ENCODE assay signal across 9 mouse cellular contexts in genomic region chr5:151367317-151367716, GRCm38 (mm10).
DNase-seq lines count a peak whose midpoint lies in the region; ATAC-seq and TF ChIP-seq lines count a peak whose summit lies in the region.
"Had no signal": no experiment of that assay in that cellular context is flagged by ENCODE, and none has a peak within 500 bp of the region (broad histone marks: within the 10 kb centered on the region; RNA-seq: fewer than 3 reads in every experiment).

No protein-coding gene starts in this region.

- no peaks in the 10 kb centered on the region for H3K27me3 ChIP-seq in embryonic facial prominence, embryonic 14.5 days (replicated peaks; ENCODE audit: control insufficient read depth, insufficient read depth, low read length)
- no peaks in the 10 kb centered on the region for H3K27me3 ChIP-seq in limb, embryonic 12.5 days
- no peaks in the 10 kb centered on the region for H3K27me3 ChIP-seq in neural tube, embryonic 15.5 days (replicated peaks)

- DNase-seq in layer of hippocampus, adult 2 months (ENCODE audit: low spot score in 2 of 2) = no peak
- DNase-seq in layer of hippocampus, postnatal 25 days (ENCODE audit: extremely low spot score in 1 of 2, low spot score in 1 of 2) = no peak
- DNase-seq in embryonic facial prominence, embryonic 14.5 days (ENCODE audit: low spot score) = no peak
- no peak for DNase-seq in right cerebral cortex, postnatal 10 days (ENCODE audit: low spot score in 2 of 2)
- DNase-seq in spleen, postnatal 14 days (ENCODE audit: low spot score in 2 of 2) = no peak
- DNase-seq in left cerebral cortex, postnatal 14 days (ENCODE audit: low spot score in 2 of 2) = no peak
- DNase-seq: right cerebral cortex, postnatal 25 days had no signal

- H3K27ac ChIP-seq in layer of hippocampus, adult 2 months = peak overlapping the region; percentile 97
- H3K27ac ChIP-seq in embryonic facial prominence, embryonic 14.5 days (replicated peaks; ENCODE audit: low read depth, low read length) = peak overlapping the region; percentile 99
- H3K27ac ChIP-seq in limb, embryonic 12.5 days = 0 out of 2 replicates have a peak overlapping the region, but pooled peaks have one; percentile 98
- peak overlapping the region; percentile 95 for H3K27ac ChIP-seq in neural tube, embryonic 15.5 days (replicated peaks)

- TF ChIP-seq CTCF in layer of hippocampus, adult 2 months (conservative IDR thresholded peaks at IDR 0.05) = no peak

- peak overlapping the region; percentile 65 for H3K4me2 ChIP-seq in embryonic facial prominence, embryonic 14.5 days (ENCODE audit: low read depth, low read length)
- H3K4me2 ChIP-seq in limb, embryonic 12.5 days = peak overlapping the region; percentile 64
- H3K4me2 ChIP-seq in neural tube, embryonic 15.5 days = peak overlapping the region; percentile 57

- peak overlapping the region; percentile 75; the same call in 1 of the 2 replicates for H3K9ac ChIP-seq in embryonic facial prominence, embryonic 14.5 days (ENCODE audit: low read depth, low read length)
- H3K9ac ChIP-seq in limb, embryonic 12.5 days (replicated peaks) = peak overlapping the region; percentile 59; the same call in 1 of the 2 replicates
- H3K9ac ChIP-seq in neural tube, embryonic 15.5 days (replicated peaks) = peak overlapping the region; percentile 56

- WGBS in embryonic facial prominence, embryonic 14.5 days = 82% methylated on average over 1 of the region's 1 CpGs
- WGBS in limb, embryonic 12.5 days = 87% methylated on average over 1 of the region's 1 CpGs
- 90% methylated on average over 1 of the region's 1 CpGs for WGBS in neural tube, embryonic 15.5 days

- no peaks in the 10 kb centered on the region for H3K36me3 ChIP-seq in embryonic facial prominence, embryonic 14.5 days (ENCODE audit: control insufficient read depth, insufficient read depth, low read length)
- H3K36me3 ChIP-seq in limb, embryonic 12.5 days = no peaks in the 10 kb centered on the region
- no peaks in the 10 kb centered on the region for H3K36me3 ChIP-seq in neural tube, embryonic 15.5 days

- no peak for ATAC-seq in embryonic facial prominence, embryonic 14.5 days (ENCODE audit: low read depth)
- no peak for ATAC-seq in limb, embryonic 12.5 days (ENCODE audit: insufficient number of reproducible peaks, insufficient read depth, low FRiP score, low TSS enrichment, low read depth)
- ATAC-seq in neural tube, embryonic 15.5 days (ENCODE audit: low FRiP score) = no peak

- peak overlapping the region; percentile 72 for H3K4me3 ChIP-seq in layer of hippocampus, adult 2 months
- peak overlapping the region; percentile 55 for H3K4me3 ChIP-seq in embryonic facial prominence, embryonic 14.5 days (ENCODE audit: low read depth, low read length)
- H3K4me3 ChIP-seq in limb, embryonic 12.5 days (replicated peaks) = peak overlapping the region; percentile 53
- H3K4me3 ChIP-seq in neural tube, embryonic 15.5 days (replicated peaks) = peak overlapping the region; percentile 51

- H3K4me1 ChIP-seq in embryonic facial prominence, embryonic 14.5 days (ENCODE audit: control insufficient read depth, insufficient read depth, low read length) = peaks cover 12% of the 10 kb centered on the region
- peaks cover 14% of the 10 kb centered on the region for H3K4me1 ChIP-seq in limb, embryonic 12.5 days (replicated peaks)
- H3K4me1 ChIP-seq in neural tube, embryonic 15.5 days = peaks cover 15% of the 10 kb centered on the region

- no peaks in the 10 kb centered on the region for H3K9me3 ChIP-seq in embryonic facial prominence, embryonic 14.5 days (ENCODE audit: control insufficient read depth, low read length)
- no peaks in the 10 kb centered on the region for H3K9me3 ChIP-seq in limb, embryonic 12.5 days
- H3K9me3 ChIP-seq in neural tube, embryonic 15.5 days (replicated peaks) = no peaks in the 10 kb centered on the region

- intact Hi-C loops in left cerebral cortex, postnatal 14 days (cut with DNase I) = loop anchor here (5.0 to 10.0 kb wide), 4 partner anchors 133 to 320 kb away; partner anchors contain the start of genes Rfc3 and Stard13
